ENCODE assay signal across 8 mouse cellular contexts in the genomic region with DNA sequence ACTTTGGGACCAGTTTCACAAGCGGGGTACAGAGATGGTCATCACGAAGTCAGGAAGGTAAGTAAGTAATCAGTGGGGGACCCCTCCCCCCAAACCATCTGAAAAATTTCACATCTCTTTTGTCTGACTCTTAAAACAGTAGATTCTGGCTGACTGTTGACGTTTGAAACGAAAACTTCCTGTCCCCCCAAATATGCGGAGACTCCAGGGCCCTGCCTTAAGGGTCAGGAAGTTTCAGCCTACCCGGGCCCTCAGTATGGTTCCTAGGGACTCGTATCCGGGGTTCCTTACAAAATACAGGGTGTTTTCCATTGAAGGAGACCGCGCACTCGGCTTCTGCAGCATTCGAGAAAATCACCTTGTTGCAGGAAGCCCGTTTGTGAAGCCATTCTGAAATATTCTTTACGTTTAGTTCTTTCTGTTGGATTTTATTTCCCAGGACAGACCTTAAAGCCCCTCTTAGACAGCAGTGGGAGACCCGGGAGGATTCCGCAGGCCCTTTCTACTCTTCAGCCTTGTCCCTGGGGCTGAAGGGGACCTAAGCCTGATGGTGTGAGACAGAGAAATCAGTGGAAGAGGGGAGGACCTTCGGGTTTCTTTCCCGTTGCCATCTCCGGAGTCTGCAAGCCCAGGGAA. TPM values are rescaled to one million over a fixed set of nuclear protein-coding genes. Genes with fewer than 3 reads are reported as not detected.
DNase-seq lines count a peak whose midpoint lies in the region; ATAC-seq lines count a peak whose summit lies in the region.

No protein-coding gene starts in this region.

- no peak overlapping the region for H3K9ac ChIP-seq in forebrain, embryonic 14.5 days (ENCODE audit: low read length)
- H3K9ac ChIP-seq in liver, embryonic 13.5 days, result peak overlapping the region; percentile 66

- peaks cover 100% of the 10 kb centered on the region for H3K27me3 ChIP-seq in forebrain, embryonic 10.5 days (ENCODE audit: poor library complexity, severe bottlenecking)
- H3K27me3 ChIP-seq in forebrain, embryonic 14.5 days (replicated peaks; ENCODE audit: control insufficient read depth, insufficient read depth, low read length), result peaks cover 95% of the 10 kb centered on the region
- H3K27me3 ChIP-seq in liver, embryonic 13.5 days, result peaks cover 96% of the 10 kb centered on the region

- H3K9me3 ChIP-seq in forebrain, embryonic 10.5 days, result no peaks in the 10 kb centered on the region
- no peaks in the 10 kb centered on the region for H3K9me3 ChIP-seq in forebrain, embryonic 14.5 days (replicated peaks; ENCODE audit: control insufficient read depth, low read length)
- no peaks in the 10 kb centered on the region for H3K9me3 ChIP-seq in liver, embryonic 13.5 days (replicated peaks)

- ATAC-seq in forebrain, embryonic 14.5 days, result no peak
- no peak for ATAC-seq in liver, embryonic 13.5 days (ENCODE audit: low read depth)
- ATAC-seq in megakaryocyte-erythroid progenitor cell, adult 5-6 weeks (replicated peaks; ENCODE audit: low FRiP score, low TSS enrichment, poor library complexity, severe bottlenecking), result no peak
- no peak for ATAC-seq in megakaryocyte progenitor cell, adult 5-6 weeks (replicated peaks; ENCODE audit: poor library complexity)

- peak overlapping the region; percentile 84 for H3K27ac ChIP-seq in forebrain, embryonic 10.5 days
- H3K27ac ChIP-seq in forebrain, embryonic 14.5 days (ENCODE audit: low read depth, low read length), result no peak overlapping the region
- H3K27ac ChIP-seq in liver, embryonic 13.5 days, result 0 out of 2 replicates have a peak overlapping the region, but pooled peaks have one; percentile 32

- H3K4me2 ChIP-seq in forebrain, embryonic 14.5 days (ENCODE audit: low read length), result no peak overlapping the region
- H3K4me2 ChIP-seq in liver, embryonic 13.5 days, result peak overlapping the region; percentile 60

- DNase-seq in forebrain, embryonic 10.5 days (ENCODE audit: extremely low spot score, low spot score), result no peak
- DNase-seq in forebrain, embryonic 14.5 days (ENCODE audit: low spot score), result no peak
- DNase-seq in urinary bladder, postnatal 25 days (ENCODE audit: low spot score), result peak; percentile 13
- DNase-seq in urinary bladder, postnatal 14 days (ENCODE audit: low spot score), result no peak
- no peak for DNase-seq in liver, embryonic 13.5 days
- no peak for DNase-seq in layer of hippocampus, adult 11-12 months (ENCODE audit: low spot score)

- WGBS in forebrain, embryonic 10.5 days, result under 1% methylated on average over 19 of the region's 19 CpGs
- WGBS in forebrain, embryonic 14.5 days, result 1% methylated on average over 19 of the region's 19 CpGs
- 3% methylated on average over 19 of the region's 19 CpGs for WGBS in liver, embryonic 13.5 days (ENCODE audit: insufficient replicate concordance)

- peaks cover 47% of the 10 kb centered on the region for H3K4me1 ChIP-seq in forebrain, embryonic 10.5 days
- H3K4me1 ChIP-seq in forebrain, embryonic 14.5 days (ENCODE audit: control insufficient read depth, insufficient read depth, low read length), result peaks cover 6% of the 10 kb centered on the region; the same call in 1 of the 2 replicates
- H3K4me1 ChIP-seq in liver, embryonic 13.5 days (replicated peaks), result peaks cover 2% of the 10 kb centered on the region; the same call in 1 of the 2 replicates

- H3K4me3 ChIP-seq in forebrain, embryonic 10.5 days, result peak overlapping the region; percentile 53
- no peak overlapping the region for H3K4me3 ChIP-seq in forebrain, embryonic 14.5 days (ENCODE audit: low read depth, low read length)
- H3K4me3 ChIP-seq in liver, embryonic 13.5 days (replicated peaks), result peak overlapping the region; percentile 55

- no peaks in the 10 kb centered on the region for H3K36me3 ChIP-seq in forebrain, embryonic 10.5 days (replicated peaks)
- no peaks in the 10 kb centered on the region for H3K36me3 ChIP-seq in forebrain, embryonic 14.5 days (ENCODE audit: control insufficient read depth, insufficient read depth, low read length)
- H3K36me3 ChIP-seq in liver, embryonic 13.5 days, result no peaks in the 10 kb centered on the region

RNA-seq across cellular contexts. Expression of gene Tbx3, which starts 2.0 kb away (rescaled TPM):
- 10.6 and 13.9 TPM in 2 replicates for polyA plus RNA-seq in forebrain, embryonic 10.5 days (2016; fragmentation: Nextera tagmentation; extraction: Ambion mirVana)
- 1.7 and 2.8 TPM in 2 replicates for polyA plus RNA-seq in forebrain, embryonic 14.5 days (2014; fragmentation: Nextera tagmentation; extraction: Ambion mirVana)
- 4.1 and 6.1 TPM in 2 replicates for polyA plus RNA-seq in liver, embryonic 13.5 days (2015; fragmentation: Nextera tagmentation; extraction: Ambion mirVana)
- total RNA-seq in megakaryocyte-erythroid progenitor cell, adult 5-6 weeks (2014; fragmentation: Nextera tagmentation), result not detected in 2 replicates
- not detected in 2 replicates for total RNA-seq in megakaryocyte-erythroid progenitor cell, adult 5-6 weeks (2017)
- total RNA-seq in megakaryocyte progenitor cell, adult 5-6 weeks (2015), result not detected in 2 replicates
- total RNA-seq in megakaryocyte progenitor cell, adult 5-6 weeks (2017), result not detected in 2 replicates
